Mouse (Mus musculus) erythroblast, embryonic 14.5 days (primary cell): ENCODE measurements around the gene Trnt1.

Experiments used
- GATA1 ChIP-seq: IDR thresholded peaks from 2 replicates; pipeline ENCODE4 v1.6.1; 2012; ENCODE audit warnings: low read length, inconsistent platforms, mixed read lengths
- TAL1 ChIP-seq: IDR thresholded peaks from 3 replicates; pipeline ENCODE4 v1.6.1; 2012; ENCODE audit warnings: low read length, inconsistent platforms, mixed read lengths

DNA sequence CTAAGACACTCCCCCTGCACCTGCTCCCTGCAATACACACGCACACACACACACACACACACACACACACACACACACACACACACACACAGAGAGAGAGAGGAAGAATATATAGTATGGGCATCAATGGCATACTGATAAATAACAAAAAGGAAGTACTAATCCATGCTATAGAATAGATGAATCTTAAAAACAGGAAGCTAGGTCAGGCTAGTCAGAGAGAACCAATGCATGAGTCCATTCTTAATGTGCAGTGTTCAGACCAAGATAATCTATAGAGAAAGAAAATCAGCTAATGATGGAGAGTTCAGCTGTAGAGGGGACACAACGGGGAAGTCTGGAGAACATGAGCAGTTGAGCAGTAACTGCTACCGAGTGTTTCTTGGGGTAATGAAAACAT, 10.6 kb upstream of the Trnt1 start:
- TF ChIP-seq TAL1: no peak
- TF ChIP-seq GATA1: no peak
